Mouse (Mus musculus) adrenal gland, adult 8-10 months (tissue): ENCODE data around the gene Arl2. TPM values are rescaled to one million over a fixed set of nuclear protein-coding genes. Genes with fewer than 3 reads are reported as not detected.

ENCODE experiments used
- DNase-seq: peaks from one replicate; pipeline ENCODE4 v3.0.0; 2022
- total RNA-seq, 4 experiments: library from RNA; stranded (reverse); gene quantifications; 2 replicates each; pipeline ENCODE4 v1.2.4; 2022

The Arl2 gene
- total RNA-seq, 4 experiments from 2014 or later, result 92.7 to 127 (median 112) TPM

DNA sequence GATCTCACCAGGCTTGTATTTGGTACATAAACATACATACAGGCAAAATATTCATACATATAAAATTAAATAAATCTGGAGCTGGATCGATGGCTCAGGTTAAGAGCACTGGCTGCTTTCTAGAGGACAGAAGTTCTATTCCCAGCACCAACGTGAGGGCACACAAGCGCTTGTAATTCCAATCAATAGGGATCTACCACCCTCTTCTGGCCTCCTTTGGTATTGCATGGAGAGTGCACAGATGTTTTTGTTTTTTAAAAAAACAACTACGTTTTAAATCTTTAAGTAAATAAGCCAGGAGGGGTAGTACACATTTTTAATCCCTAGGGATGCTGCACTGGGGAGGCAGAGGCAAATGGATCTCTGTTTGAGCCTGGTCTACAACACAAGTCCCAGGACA lies 15.1 kb downstream of the Arl2 start:
- DNase-seq, result no peak

GRCm38 (mm10) chr19:6124898-6125297 lies 16.4 kb downstream of the Arl2 start:
- no peak for DNase-seq

GRCm38 (mm10) chr19:6123330-6123729 lies 18.0 kb downstream of the Arl2 start:
- no peak for DNase-seq

DNA sequence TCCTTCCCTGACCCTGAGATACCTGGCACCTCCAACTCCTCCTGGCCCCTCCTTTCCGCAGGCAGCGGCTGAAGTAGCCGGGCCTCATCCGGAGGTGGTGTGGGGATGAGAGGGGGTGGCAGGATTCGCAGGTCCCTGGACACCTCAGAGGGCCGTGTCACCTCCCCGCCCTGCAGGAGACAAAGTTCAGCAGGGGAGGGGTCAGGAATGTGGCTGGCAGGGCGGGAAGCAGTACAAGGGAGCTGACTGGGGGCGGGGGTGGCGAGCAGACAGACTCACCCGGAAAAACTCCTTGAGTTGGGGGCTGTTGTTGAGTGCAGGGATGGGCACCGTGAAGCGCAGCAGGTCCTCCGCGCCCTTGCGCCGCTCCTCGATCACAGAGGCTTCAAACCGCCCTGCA lies 19.6 kb downstream of the Arl2 start:
- no peak for DNase-seq

- no peak for DNase-seq
Observed at GRCm38 (mm10) chr19:6118677-6119185, 22.6 kb downstream of the Arl2 start.

GRCm38 (mm10) chr19:6117986-6118676 lies 23.2 kb downstream of the Arl2 start, which contains the start of gene Sac3d1:
Gene Sac3d1 (minus strand): TSS chr19:6118650.
- DNase-seq, result peak; percentile 84

DNA sequence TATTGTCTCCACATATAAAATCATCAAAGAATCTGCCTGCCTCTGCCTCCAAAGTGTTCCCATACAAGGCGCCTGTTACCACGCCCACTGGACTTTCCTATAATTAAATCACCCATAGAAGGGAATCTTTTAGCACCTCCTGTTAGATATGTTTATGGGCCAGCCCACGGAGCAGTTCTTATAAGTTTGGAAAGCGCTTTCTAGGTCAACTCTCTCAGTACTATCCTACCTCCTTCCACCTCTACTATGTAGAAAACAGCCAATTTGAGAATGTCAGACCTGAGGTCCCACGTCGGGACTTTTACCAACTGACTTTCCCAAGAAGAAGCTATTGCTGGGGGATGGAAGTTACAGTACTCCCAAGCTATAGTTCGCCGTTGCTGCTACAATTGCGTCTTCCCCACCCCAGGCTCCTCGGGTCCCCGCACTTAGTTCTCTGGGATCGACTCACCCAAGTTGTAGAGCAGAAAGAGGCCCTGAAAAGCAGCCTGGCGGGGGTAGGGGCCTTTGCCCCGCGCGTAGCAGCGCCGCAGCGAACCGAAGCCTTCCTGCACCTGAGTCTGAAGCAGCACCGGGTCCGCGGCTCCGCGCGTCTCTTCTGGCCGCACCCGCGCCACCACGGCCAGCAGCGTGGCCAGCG lies 23.9 kb downstream of the Arl2 start:
- no peak for DNase-seq

DNA sequence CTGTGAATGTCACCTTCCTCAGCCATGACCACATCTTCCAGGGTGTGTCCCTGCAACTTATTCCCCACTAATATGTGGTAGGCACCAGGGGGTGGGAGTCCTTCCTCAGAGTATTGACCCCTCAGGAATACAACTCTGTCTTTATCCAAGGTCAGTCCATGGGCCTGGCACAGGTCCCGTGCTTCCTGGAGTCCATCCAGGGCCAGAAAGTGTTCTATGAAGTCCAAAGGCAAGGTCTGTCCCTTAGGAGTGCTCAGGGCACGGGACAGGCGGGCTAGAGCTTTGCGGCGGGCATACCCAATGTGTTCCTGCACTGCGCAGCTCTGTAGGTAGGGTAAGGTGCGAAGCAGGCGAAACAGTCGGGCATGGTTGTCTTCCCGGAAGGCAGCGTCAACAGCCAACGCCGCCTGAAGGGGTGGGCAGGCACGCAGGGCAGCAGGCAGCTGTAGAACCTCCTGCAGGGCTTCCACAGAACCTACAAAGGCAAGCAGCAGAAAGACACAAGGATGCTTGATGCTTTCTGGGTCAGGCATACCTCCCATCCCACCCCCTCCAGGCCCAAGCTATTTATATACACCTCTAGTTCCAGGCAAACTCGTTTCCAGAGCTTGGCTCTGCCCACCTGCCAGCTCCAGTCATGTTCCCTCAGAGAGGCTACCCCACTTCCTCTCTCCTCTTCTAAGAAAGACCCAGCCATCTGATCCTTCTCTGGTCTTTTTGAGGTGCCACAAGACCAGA lies 25.1 kb downstream of the Arl2 start:
- DNase-seq, result no peak

GRCm38 (mm10) chr19:6113116-6113515 lies 28.2 kb downstream of the Arl2 start:
- no peak for DNase-seq

GRCm38 (mm10) chr19:6105586-6105985 lies 35.8 kb downstream of the Arl2 start, which contains the start of gene Naaladl1:
Gene Naaladl1 (plus strand): TSS chr19:6105782.
- no peak for DNase-seq

DNA sequence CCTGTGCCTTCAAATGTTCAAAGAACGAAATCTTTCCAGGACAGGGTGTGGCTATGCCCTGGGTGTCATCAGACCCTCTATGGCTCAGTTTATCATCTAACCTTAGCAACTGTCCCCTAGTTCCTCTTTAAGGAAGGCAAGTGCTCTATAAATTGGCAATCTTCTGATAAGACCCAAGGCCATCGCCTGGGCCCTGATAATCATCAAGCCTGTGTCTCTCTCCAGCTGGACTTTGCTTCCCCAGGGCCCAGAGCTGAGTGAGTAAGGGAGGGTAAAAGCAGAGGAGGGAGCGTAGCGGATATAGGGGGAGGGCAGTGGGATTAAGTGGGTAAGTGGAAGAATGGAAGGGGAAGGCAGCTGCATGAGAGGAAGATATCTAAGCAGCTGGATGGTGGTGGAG lies 36.9 kb downstream of the Arl2 start:
- no peak for DNase-seq

DNA sequence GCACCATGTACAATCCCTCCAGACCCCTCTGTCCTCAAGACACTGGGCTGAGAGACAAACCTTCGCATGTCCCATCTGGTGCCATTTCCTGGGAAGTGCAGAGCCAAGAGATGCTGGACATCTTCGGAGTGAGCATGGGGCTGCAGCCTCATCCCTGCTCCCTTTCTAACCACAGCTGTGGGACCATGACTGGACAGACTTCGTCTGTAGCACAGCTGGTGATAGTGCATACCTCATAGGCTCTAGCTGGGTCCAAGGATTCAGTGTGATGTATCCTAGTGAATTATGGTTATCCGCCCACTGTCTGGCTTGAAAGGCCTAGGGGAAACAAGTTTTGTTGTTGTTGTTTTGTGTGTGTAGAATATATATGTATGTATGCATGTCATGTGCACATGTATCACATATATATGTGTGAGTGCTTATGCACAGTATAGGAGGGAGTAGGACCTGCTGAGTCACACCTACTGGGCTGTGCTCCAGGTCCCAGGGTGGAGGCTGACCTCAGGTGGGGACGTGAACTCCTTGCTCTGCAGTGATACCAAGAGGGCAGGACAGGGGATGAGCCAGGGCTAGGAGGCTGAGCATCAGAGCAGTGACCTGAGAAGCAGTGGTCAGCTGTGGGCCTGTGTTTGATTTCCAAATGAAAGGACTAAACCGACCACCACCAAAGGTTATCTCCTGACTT lies 39.0 kb downstream of the Arl2 start:
- no peak for DNase-seq

GRCm38 (mm10) chr19:6101186-6101585 lies 40.2 kb downstream of the Arl2 start:
- DNase-seq, result no peak

DNA sequence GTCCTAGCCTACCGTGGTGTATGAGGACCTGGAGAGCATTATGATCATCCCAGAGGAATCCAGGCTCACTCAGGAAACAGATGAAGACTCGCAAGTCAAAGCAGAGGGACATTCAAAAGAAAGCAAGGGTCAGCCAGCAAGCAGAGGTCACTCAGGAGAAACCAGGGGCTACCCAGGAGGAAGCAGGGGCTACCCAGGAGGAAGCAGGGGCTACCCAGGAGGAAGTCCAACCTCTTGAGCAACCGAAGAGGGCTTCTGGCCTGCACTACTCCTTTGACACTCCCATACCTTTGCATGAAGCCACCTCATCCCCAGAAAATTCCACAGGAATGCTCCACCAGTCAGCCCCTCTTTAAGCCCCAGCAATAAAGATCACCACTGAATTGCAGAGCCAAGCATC lies 43.5 kb downstream of the Arl2 start:
- DNase-seq, result no peak

GRCm38 (mm10) chr19:6094119-6094518 lies 47.2 kb downstream of the Arl2 start, which contains the start of gene AC131692.1:
Gene AC131692.1 (plus strand): TSS chr19:6094419.
- no peak for DNase-seq

- DNase-seq, result no peak
Observed at GRCm38 (mm10) chr19:6088841-6089240, 52.5 kb downstream of the Arl2 start.

DNA sequence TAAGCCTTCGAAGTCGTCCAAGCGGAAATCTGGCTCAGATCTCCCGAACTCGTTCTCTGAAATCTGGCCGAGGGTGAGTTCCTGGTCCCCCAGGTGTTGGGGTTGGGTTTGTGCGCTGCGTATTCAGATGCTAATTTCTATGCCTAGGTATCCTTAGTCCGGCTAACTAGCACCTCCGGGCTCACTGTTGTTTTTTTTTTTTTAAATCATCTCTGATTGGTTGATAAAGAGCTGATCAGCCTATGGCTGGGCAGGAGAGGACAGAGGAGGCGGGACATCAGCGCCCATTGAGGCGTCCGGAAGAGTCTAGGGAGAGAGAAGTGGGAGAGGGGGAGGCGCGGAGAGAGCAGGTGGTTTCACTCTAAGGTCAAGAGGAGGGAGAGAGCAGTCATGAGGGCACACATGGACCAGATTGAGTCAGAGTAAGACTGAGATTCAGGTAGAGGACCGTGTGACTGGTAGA lies 55.9 kb downstream of the Arl2 start:
- DNase-seq, result no peak

- DNase-seq, result peak; percentile 96
Observed at GRCm38 (mm10) chr19:6084478-6085248, 56.7 kb downstream of the Arl2 start, which contains the start of the genes Zfpl1 and Cdca5. Gene Zfpl1 (minus strand): TSS chr19:6084956. Gene Cdca5 (plus strand): TSS chr19:6084983.
